Mouse (Mus musculus) liver, embryonic 11.5 days (tissue): Measurements from ENCODE around the gene B3gntl1. TPM values are rescaled to one million over a fixed set of nuclear protein-coding genes. Genes with fewer than 3 reads are reported as not detected.
A peak's percentile ranks its signal among the peaks of the same experiment; 100 is the strongest.
"Not testable (repeated sequence)": the region's sequence is repeated elsewhere in the genome, so short reads cannot be mapped to it uniquely, and the experiment has no call there.

Experiments used
- ATAC-seq: fragments of 200-750 bp; cut with Nextera tagmentation; replicated peaks from 2 replicates; pipeline ENCODE4 v1.8.0; 2017; ENCODE audit warnings: moderate number of reproducible peaks, mild to moderate bottlenecking, moderate TSS enrichment, moderate library complexity; ENCODE audit not compliant: low FRiP score
- DNase-seq: peaks from one replicate; pipeline ENCODE4 v3.0.0-alpha.2; 2017; ENCODE audit warnings: low spot score
- H3K27ac ChIP-seq: fragments of 300-500 bp; sonication (generic); 2 replicates; pipeline ENCODE4 v1.5.1; 2014; ENCODE audit warnings: mild to moderate bottlenecking, low read depth, low read length, control low read depth
- H3K27me3 ChIP-seq: fragments of 300-500 bp; sonication (generic); replicated peaks from 2 replicates; pipeline ENCODE4 v1.6.1; 2014; ENCODE audit warnings: low read length, mixed read lengths; ENCODE audit not compliant: control insufficient read depth, insufficient read depth
- H3K36me3 ChIP-seq: fragments of 300-500 bp; sonication (generic); 2 replicates; pipeline ENCODE4 v1.6.1; 2014; ENCODE audit warnings: mild to moderate bottlenecking, low read length, moderate library complexity, mixed read lengths; ENCODE audit not compliant: control insufficient read depth, insufficient read depth
- H3K4me1 ChIP-seq: fragments of 300-500 bp; sonication (generic); replicated peaks from 2 replicates; pipeline ENCODE4 v1.6.1; 2014; ENCODE audit warnings: low read length, mixed read lengths; ENCODE audit not compliant: control insufficient read depth, insufficient read depth
- H3K4me2 ChIP-seq: fragments of 300-500 bp; sonication (generic); 2 replicates; pipeline ENCODE4 v1.6.1; 2014; ENCODE audit warnings: mild to moderate bottlenecking, control low read depth, moderate library complexity
- H3K4me3 ChIP-seq: fragments of 300-500 bp; sonication (generic); 2 replicates; pipeline ENCODE4 v1.5.1; 2014; ENCODE audit warnings: low read depth, low read length, control low read depth
- H3K9ac ChIP-seq: fragments of 300-500 bp; sonication (generic); 2 replicates; pipeline ENCODE4 v1.6.1; 2014; ENCODE audit warnings: low read depth, low read length, control low read depth
- H3K9me3 ChIP-seq: fragments of 300-500 bp; sonication (generic); 2 replicates; pipeline ENCODE4 v1.6.1; 2016; ENCODE audit warnings: low read length, inconsistent platforms, mixed read lengths; ENCODE audit not compliant: control insufficient read depth
- WGBS: fragments of 180-500 bp; shearing (Covaris S2); extraction: QIAGEN DNeasy Blood & Tissue Kit; methylation state at CpG from one replicate; pipeline ENCODE4 v1.1.7; 2014; 5-methylcytosine and 5-hydroxymethylcytosine counted together
- polyA plus RNA-seq: library from polyadenylated mRNA; unstranded; fragments of >200 nt; fragmentation: Nextera tagmentation; extraction: Ambion mirVana; gene quantifications from 2 replicates; pipeline ENCODE4 v1.2.1, GENCODE M21; 2014

Gene B3gntl1
- polyA plus RNA-seq, 1 experiment from 2014 or later, result 5.9 TPM

DNA sequence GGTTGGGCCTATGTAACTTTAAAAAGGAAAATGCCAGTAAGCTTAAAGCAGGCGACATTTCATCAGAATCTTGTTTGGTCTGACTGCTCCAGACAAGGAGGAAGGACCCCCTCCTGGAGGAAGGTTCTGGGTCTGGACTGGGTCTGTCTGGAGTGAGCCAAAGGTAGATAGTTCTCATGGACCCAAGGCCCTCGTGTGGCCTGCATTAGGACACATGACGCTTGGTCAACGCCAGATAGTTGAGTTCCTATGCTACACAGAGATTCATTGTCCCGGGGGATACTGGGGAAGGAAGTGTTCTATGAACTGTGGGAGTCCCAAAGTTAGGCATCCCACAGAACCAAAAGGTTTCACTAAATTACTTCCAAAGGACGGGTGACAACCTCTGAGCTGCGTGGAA is 676 bp upstream of the B3gntl1 start:
- Histone ChIP-seq H3K27ac (peak overlapping the region; percentile 44; the same call in 1 of the 2 replicates), H3K4me1 (peaks cover 7% of the 10 kb centered on the region), H3K36me3 (peaks cover under 1% of the 10 kb centered on the region; the same call in 1 of the 2 replicates), H3K9ac (peak overlapping the region; percentile 77), H3K27me3 (no peaks in the 10 kb centered on the region), H3K4me3 (peak overlapping the region; percentile 79), H3K4me2 (peak overlapping the region; percentile 91), H3K9me3 (no peaks in the 10 kb centered on the region)
- 0 out of 2 replicates have a peak, but pooled peaks have one; percentile 3 for ATAC-seq
- WGBS, result 65% methylated on average over 7 of the region's 7 CpGs
- DNase-seq, result no peak

DNA sequence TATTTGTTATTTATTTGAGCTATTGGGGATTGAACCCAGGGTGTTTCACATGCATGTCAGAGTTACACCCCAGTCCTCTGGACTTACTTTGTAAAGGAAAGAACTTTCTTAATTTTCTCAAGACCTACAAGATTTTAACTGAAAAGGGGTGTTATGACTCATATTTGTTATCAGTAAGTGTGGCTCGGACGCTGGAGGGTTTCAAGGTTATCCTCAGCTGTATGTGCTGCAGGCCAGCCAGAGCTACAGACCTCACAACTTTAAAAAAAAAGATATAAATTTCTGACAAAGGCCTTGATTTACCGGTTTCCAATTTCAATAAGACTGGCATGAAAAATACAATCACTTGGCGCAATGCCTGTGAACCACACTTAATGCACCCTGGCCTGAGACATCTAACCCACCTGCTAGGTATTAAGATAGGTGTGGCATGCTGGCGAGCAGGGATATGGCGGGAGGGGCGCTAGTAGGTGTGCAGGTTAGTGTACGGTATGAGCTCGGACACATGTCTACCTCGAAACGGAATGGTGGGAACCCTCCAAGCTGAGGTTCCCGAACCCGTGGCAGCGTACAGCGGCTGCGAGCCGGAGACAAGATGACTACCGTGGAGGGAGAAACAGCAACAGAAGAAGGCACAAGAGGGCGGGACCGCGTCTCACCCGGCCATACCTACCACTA is 502 bp downstream of the B3gntl1 start:
- DNase-seq (no peak), ATAC-seq (peak; percentile 13)
- H3K27me3 ChIP-seq, result no peaks in the 10 kb centered on the region
- peak overlapping the region; percentile 68 for H3K27ac ChIP-seq
- peak overlapping the region; percentile 91 for H3K4me2 ChIP-seq
- WGBS, result 1% methylated on average over 22 of the region's 22 CpGs
- peaks cover 2% of the 10 kb centered on the region; the same call in 1 of the 2 replicates for H3K36me3 ChIP-seq
- peaks cover 7% of the 10 kb centered on the region for H3K4me1 ChIP-seq
- H3K9me3 ChIP-seq, result no peaks in the 10 kb centered on the region
- peak overlapping the region; percentile 77 for H3K9ac ChIP-seq
- H3K4me3 ChIP-seq, result peak overlapping the region; percentile 79

DNA sequence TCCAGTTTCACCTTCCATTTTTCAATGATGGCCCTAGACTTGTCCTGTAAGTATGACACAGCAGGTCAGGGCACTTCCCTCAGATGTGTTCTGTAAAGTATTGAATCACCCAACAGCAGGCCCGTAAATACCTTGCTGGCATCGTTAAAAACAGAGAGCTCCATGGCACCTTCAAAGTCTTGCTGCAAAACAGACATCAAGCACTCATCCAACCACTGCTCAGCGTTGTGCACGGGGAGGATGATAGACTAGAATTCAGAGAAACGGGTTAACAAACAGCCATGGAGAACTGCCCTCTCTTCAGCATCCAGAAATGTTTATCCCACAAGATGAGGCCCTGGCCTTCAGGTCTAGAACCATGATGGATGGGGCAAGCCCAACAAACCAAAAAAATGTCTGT is 2.0 kb downstream of the B3gntl1 start:
- no peak overlapping the region for H3K27ac ChIP-seq
- no peak overlapping the region for H3K4me3 ChIP-seq
- no peaks in the 10 kb centered on the region for H3K27me3 ChIP-seq
- DNase-seq, result no peak
- H3K36me3 ChIP-seq, result peaks cover 2% of the 10 kb centered on the region; the same call in 1 of the 2 replicates
- WGBS, result 85% methylated on average over 5 of the region's 5 CpGs
- H3K9me3 ChIP-seq, result no peaks in the 10 kb centered on the region
- H3K4me1 ChIP-seq, result peaks cover 7% of the 10 kb centered on the region
- H3K9ac ChIP-seq, result no peak overlapping the region
- no peak overlapping the region for H3K4me2 ChIP-seq
- ATAC-seq, result no peak

DNA sequence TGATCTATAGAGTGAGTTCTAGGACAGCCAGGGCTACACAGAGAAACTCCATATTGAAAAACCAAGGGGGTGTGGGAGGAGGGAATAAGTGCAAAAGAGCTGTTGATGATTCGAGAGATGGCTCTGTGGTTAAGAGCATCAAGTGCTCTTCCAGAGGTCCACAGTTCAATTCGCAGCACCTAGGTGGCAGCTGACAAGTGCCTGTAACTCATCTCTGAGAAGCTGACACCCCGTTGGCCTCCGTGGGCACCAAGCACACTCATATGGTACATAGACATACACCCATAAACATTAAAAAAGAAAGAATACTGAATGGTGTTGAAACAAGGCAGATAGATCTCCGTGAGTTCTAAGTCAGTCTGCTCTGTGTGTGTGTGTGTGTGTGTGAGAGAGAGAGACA is 4.2 kb downstream of the B3gntl1 start:
- H3K9ac ChIP-seq, result no peak overlapping the region
- DNase-seq, result no peak
- WGBS, result 89% methylated on average over 5 of the region's 5 CpGs
- no peak overlapping the region for H3K27ac ChIP-seq
- no peak overlapping the region for H3K4me3 ChIP-seq
- H3K9me3 ChIP-seq, result no peaks in the 10 kb centered on the region
- H3K4me2 ChIP-seq, result no peak overlapping the region
- H3K27me3 ChIP-seq, result no peaks in the 10 kb centered on the region
- ATAC-seq, result no peak
- peaks cover 2% of the 10 kb centered on the region; the same call in 1 of the 2 replicates for H3K36me3 ChIP-seq
- peaks cover 6% of the 10 kb centered on the region for H3K4me1 ChIP-seq

DNA sequence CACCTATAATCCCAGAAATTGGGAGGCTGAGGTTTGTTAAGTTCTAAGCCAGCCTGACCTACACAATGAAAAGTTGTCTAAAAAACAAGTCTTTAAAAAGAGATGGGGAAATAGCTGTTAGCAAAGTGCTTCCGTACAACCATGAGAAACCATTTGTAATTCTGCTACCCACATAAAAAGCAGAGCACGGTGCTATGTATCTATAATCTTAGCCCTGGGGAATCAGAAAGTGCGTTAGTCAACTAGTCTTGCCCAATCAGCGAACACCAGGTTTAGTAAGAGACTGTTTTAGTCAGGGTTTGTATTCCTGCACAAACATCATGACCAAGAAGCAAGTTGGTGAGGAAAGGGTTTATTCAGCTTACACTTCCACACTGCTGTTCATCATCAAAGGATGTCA is 5.4 kb downstream of the B3gntl1 start:
- 91% methylated on average over 4 of the region's 4 CpGs for WGBS
- ATAC-seq, result no peak

DNA sequence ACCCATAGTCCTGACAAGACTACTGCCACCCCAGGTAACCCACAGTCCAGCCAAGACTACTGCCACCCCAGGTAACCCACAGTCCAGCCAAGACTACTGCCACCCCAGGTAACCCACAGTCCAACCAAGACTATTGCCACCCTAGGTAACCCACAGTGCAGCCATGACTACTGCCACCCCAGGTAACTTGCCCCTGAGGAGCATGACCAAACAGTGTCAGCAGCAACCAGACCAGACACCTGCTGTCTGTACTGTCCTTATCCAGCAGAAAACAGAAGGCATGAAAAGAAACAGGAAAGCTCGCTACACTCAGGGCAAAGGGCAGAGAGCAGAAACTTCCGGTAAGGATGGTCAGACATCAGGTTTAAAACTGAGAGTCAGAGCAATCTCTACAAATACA is 11.8 kb downstream of the B3gntl1 start:
- Histone ChIP-seq H3K36me3 (peaks cover 3% of the 10 kb centered on the region; the same call in 1 of the 2 replicates), H3K4me1 (no peaks in the 10 kb centered on the region), H3K9me3 (no peaks in the 10 kb centered on the region), H3K9ac (no peak overlapping the region), H3K4me3 (no peak overlapping the region), H3K4me2 (no peak overlapping the region), H3K27me3 (no peaks in the 10 kb centered on the region), H3K27ac (no peak overlapping the region)
- WGBS, result 83% methylated on average over 2 of the region's 2 CpGs
- DNase-seq (no peak), ATAC-seq (no peak)

More for the DNA sequence above, 5.4 kb downstream of the B3gntl1 start:
- H3K36me3 ChIP-seq, result peaks cover 3% of the 10 kb centered on the region; the same call in 1 of the 2 replicates
- no peak overlapping the region for H3K27ac ChIP-seq
- peaks cover 4% of the 10 kb centered on the region for H3K4me1 ChIP-seq
- no peak overlapping the region for H3K4me2 ChIP-seq
- H3K9me3 ChIP-seq, result no peaks in the 10 kb centered on the region
- H3K27me3 ChIP-seq, result no peaks in the 10 kb centered on the region
- H3K9ac ChIP-seq, result no peak overlapping the region
- no peak for DNase-seq
- H3K4me3 ChIP-seq, result no peak overlapping the region

DNA sequence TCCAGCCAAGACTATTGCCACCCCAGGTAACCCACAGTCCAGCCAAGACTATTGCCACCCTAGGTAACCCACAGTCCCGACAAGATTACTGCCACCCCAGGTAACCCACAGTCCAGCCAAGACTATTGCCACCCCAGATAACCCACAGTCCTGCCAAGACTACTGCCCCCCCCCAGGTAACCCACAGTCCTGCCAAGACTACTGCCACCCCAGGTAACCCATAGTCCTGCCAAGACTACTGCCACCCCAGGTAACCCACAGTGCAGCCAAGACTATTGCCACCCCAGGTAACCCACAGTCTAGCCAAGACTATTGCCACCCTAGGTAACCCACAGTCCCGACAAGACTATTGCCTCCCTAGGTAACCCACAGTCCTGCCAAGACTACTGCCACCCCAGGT is 12.3 kb downstream of the B3gntl1 start:
- not testable (repeated sequence) for H3K9ac ChIP-seq, ATAC-seq, H3K9me3 ChIP-seq, H3K4me2 ChIP-seq, H3K4me1 ChIP-seq, H3K27me3 ChIP-seq, H3K4me3 ChIP-seq, DNase-seq, H3K27ac ChIP-seq, H3K36me3 ChIP-seq
- WGBS, result 78% methylated on average over 2 of the region's 2 CpGs

DNA sequence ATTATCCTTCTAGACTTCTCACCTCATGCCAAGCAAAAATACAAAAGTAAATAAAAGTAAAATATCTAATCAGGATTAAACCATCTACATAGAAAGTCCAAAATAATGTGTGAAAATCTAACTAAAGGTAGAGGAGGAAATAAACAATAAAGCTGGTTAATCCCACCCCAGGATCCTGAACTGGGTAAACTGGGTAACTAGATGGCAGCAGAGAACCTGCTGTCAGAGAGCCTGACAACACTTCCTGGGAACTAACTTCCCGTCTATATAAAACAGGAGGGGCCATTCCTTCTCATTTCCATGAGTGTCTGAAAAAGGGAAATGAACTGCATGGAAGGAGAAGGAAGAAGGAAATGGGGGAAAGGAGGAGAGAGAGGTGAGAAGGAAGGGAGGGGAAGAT is 14.8 kb downstream of the B3gntl1 start:
- Histone ChIP-seq H3K27ac (no peak overlapping the region), H3K4me3 (no peak overlapping the region), H3K9me3 (no peaks in the 10 kb centered on the region), H3K36me3 (0 out of 2 replicates have a peak, but pooled peaks cover 3% of the 10 kb centered on the region), H3K27me3 (no peaks in the 10 kb centered on the region), H3K9ac (no peak overlapping the region), H3K4me2 (no peak overlapping the region), H3K4me1 (peaks cover 4% of the 10 kb centered on the region)
- WGBS, result 61% methylated on average over 1 of the region's 1 CpGs
- ATAC-seq, result no peak
- DNase-seq, result no peak
